Mouse (Mus musculus) gonadal fat pad, adult 2 months (tissue): Measurements from ENCODE around the gene Omt2a. TPM values are rescaled to one million over a fixed set of nuclear protein-coding genes. Genes with fewer than 3 reads are reported as not detected.
"Not testable (repeated sequence)": the region's sequence is repeated elsewhere in the genome, so short reads cannot be mapped to it uniquely, and the experiment has no call there.

Experiments used
- DNase-seq: peaks from one replicate; pipeline ENCODE4 v3.0.0-alpha.2; 2012; ENCODE audit warnings: low read depth
- polyA plus RNA-seq: library from polyadenylated mRNA; depleted of rRNA; stranded (reverse); fragments of >200 nt; gene quantifications from 2 replicates; pipeline ENCODE4 v1.2.3, GENCODE M21; 2012; rRNA removed

Omt2a gene
- polyA plus RNA-seq, 1 experiment: not detected

DNA sequence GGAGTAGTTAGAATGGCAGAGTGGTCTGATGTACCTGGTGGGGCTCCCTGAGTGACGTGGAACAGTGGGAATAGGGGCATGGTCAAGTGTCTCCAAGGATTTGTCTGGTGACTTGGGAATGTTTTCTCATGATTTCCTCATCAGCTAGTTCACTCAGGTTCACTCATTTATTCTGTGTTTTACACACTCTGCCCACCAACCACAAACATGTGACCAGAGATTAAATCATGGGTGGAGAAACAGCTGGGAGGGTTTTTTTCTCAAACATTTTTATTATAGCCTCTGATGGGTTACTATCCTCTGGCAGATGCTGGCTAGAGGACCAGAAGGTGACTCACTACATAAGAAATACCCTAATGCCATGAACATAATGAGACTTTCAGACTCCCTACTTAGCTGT, 16.4 kb downstream of the Omt2a start:
- no peak for DNase-seq

DNA sequence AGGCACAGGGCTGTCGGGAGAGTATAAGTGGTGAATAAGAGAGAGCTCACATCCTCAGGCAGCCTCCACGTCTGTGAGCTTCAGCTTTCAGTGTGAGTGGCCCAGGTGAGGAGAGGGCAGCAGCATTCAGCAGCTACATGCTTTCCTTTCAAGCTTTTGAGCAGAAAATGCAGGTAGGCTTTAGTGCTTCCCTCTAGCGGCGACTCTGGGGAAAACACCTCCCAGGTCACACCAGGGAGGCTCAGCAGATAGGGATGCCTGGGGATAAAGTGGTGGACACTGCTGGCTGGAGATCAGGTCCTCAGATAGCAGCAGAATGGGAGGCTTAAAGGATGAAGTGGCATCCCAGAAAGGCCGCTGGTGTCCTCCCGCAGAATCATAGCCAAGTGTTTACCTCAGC, 18.5 kb downstream of the Omt2a start:
- DNase-seq: not testable (repeated sequence)

DNA sequence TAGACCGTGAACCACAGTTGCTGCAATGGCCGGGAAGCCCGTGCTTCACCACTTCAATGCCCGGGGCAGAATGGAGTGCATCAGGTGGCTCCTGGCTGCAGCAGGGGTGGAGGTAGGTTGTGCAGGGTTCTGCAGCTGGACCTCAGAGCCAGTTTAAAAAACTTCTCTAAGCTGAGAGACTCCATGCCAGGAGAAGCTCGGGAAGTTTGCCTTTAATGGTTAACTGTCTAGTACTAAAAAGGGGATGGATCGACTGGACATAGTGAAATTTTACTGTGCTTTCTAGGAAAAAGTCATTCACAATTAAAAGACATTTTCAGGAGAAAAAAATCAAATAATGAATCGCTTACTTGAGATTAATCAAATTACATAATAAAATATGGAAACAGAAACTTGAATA, 19.8 kb downstream of the Omt2a start:
- not testable (repeated sequence) for DNase-seq

DNA sequence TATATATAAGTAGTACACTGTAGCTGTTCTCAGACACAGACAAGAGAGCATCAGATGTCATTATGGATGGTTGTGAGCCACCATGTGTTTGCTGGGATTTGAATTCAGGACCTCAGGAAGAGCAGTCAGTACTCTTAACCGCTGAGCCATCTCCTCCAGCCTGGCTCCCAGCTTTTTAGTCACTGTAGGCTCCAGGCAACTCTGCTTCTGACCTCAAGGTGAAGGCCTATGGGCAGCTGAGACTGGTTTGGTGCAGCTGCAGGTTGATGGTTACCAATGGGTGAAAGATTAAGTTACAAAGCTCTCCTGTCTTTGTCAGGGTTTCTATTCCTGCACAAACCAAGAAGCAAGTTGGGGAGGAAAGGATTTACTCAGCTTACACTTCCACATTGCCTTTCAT, 20.9 kb downstream of the Omt2a start:
- not testable (repeated sequence) for DNase-seq

DNA sequence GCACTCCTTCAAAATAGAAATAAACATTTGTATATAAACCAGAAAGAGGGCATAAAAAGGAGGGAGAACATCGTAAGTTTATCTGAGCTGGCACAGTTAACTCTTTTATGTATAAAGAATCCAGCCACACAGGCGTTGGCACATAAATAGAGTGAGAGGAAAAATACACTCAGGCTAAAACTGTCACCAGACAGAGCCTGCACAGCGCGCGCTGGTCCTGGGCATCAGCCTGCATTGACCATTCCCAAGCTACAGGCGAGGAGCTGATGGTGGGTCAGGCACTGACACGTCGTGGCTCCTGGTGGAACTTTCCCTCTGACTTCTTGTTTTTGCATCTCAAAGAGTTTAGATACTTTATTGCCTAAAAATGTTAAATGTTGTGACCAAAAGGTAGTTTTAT, 22.1 kb downstream of the Omt2a start:
- not testable (repeated sequence) for DNase-seq

DNA sequence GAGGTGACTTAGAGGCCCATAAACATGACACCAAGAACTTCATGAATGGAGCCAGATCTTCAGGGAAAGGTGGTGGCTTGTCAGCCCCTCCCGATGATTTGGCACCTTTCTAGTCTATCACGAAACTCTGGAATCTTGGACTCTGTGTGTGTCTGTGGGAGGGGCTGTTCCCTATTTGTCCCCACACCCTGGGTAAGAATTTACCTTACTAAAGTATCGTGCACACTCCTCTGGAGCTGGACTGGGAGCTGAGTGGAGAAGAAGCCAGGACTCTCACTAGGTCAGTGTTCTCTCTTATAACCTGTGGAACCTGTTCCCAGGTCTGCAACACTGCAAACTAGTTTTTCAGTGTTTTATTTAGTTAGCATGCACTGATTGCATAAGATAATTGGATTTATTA, 24.9 kb downstream of the Omt2a start, which contains the start of gene Gm10639:
TSS of gene Gm10639 (plus strand) at position 201 of the 400 bp plus-strand sequence.
- DNase-seq: not testable (repeated sequence)

DNA sequence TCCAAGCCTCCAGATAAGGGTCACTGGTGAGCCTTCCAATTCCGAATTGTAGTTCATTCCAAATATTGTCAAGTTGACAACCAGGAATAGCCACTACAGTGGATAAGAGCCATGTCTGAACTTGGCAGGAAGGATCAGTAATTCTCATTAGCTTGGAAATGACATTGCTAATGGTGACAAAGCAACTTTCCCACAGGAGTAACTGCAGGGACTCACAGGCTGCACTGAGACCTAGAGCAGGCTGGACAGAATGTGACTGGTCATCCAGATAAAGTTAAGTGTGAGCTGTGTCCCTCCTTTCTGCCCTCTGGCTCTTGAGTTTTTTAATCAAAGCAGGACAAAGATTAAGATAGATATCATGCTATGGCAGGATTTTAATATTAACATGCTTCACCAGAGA, 25.5 kb downstream of the Omt2a start:
- not testable (repeated sequence) for DNase-seq

DNA sequence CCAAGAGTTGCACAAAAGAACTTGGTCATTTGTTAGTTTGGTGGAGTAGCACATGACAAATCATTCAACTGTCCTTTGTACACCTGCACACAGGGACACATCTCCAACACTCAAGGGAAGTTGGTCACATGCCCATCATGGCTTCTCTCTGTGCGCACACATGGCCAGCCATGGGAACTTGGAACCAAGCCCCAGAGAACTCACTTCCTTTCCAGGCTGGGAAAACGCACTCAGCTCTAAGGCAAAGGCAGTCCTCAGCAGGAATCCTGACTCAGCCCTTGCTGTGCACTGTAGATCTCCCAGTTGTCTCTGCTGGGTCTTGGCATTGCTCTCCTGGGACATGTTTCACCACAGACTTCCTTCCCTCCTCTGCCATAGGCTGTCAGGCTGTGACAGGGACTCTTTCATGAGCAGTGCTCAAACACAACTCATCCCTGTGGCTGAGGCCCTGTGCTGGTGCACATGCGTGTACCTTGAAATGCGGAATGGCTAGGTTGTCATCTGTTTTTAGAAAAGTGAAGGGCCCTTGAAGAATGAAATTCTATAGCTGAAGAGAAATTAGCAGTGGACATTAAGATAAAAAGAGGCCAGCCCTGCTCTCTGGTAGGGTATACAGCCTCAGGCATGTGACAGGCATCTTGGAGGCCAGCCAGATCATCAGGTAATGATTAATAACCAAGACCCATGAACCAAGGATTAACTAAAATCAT, 32.4 kb downstream of the Omt2a start:
- DNase-seq: not testable (repeated sequence)

DNA sequence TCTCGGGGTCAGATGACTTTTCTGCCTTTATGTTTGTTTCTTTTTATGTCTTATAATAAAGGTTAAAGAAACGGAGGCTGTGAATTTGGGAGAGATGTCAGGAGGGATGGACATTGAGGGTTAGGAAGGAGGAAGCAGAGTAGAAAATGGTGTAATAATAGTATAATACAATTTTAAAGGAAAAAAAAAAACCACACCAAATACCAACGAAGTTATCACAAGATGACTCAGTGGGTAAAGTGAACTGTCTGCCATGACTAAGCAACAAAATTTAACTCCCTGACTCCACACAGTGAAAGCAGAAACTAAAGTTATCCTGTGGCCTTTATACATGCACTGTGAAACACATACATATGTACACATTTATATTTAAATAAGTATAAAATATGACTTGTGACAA, 43.7 kb downstream of the Omt2a start:
- DNase-seq: not testable (repeated sequence)

Other genes starting within 250 kb of the Omt2a start
- 76.2 and 92.5 TPM in 2 replicates for gene Fbxo9, start 205.7 kb downstream of the Omt2a start, polyA plus RNA-seq
- 16.0 and 17.3 TPM in 2 replicates for gene Ick, start 205.6 kb downstream of the Omt2a start, polyA plus RNA-seq
- gene Gsta4, start 132.0 kb downstream of the Omt2a start, polyA plus RNA-seq: 22.8 and 26.6 TPM in 2 replicates
- gene Gsta1, start 84.1 kb downstream of the Omt2a start, polyA plus RNA-seq: not detected in 2 replicates
- 0.34 TPM in 1 of 2 replicates, not detected in the other for gene Gm3776, start 57.7 kb downstream of the Omt2a start, polyA plus RNA-seq
- gene Gm10639, start 24.9 kb downstream of the Omt2a start, polyA plus RNA-seq: not detected in 2 replicates
- gene Omt2b, start 12.8 kb upstream of the Omt2a start, polyA plus RNA-seq: not detected in 2 replicates
- 1.9 and 2.5 TPM in 2 replicates for gene Gsta2, start 41.0 kb upstream of the Omt2a start, polyA plus RNA-seq
- gene Dppa5a, start 53.4 kb upstream of the Omt2a start, polyA plus RNA-seq: not detected in 2 replicates
- gene Ooep, start 63.9 kb upstream of the Omt2a start, polyA plus RNA-seq: not detected in 2 replicates
- gene Ddx43, start 81.0 kb upstream of the Omt2a start, polyA plus RNA-seq: 0.11 TPM in 1 of 2 replicates, not detected in the other
- gene Cgas, start 128.4 kb upstream of the Omt2a start, polyA plus RNA-seq: 0.34 and 0.41 TPM in 2 replicates
- gene Mto1, start 133.4 kb upstream of the Omt2a start, polyA plus RNA-seq: 10.5 and 12.0 TPM in 2 replicates
- 0.72 and 0.79 TPM in 2 replicates for gene Gm17324, start 134.0 kb upstream of the Omt2a start, polyA plus RNA-seq
- 5,649 and 5,990 TPM in 2 replicates for gene Eef1a1, start 174.4 kb upstream of the Omt2a start, polyA plus RNA-seq